Mouse (Mus musculus) CH12.LX (cell line): ENCODE measurements around the gene Hist1h2ae. TPM values are rescaled to one million over a fixed set of nuclear protein-coding genes. Genes with fewer than 3 reads are reported as not detected.
A peak's percentile ranks its signal among the peaks of the same experiment; 100 is the strongest.

Source experiments
- DNase-seq: peaks from one replicate; pipeline ENCODE4 v3.0.0-alpha.2; 2013; ENCODE audit errors: extremely low read depth
- H3K27ac ChIP-seq: 2 replicates; pipeline ENCODE4 v1.5.1; 2012; ENCODE audit warnings: low read depth, mild to moderate bottlenecking, control low read depth, moderate library complexity; ENCODE audit not compliant: insufficient read depth
- H3K27me3 ChIP-seq: replicated peaks from 2 replicates; pipeline ENCODE3; 2012; ENCODE audit warnings: inconsistent platforms
- H3K36me3 ChIP-seq, 2 experiments: replicated peaks in 1 of 2; 2 replicates each; pipeline versions ENCODE3 to v1.6.1; 2012; ENCODE audit warnings: inconsistent platforms in 1 of 2, low read length in 1 of 2, mild to moderate bottlenecking in 1 of 2, mixed read lengths in 1 of 2, moderate library complexity in 1 of 2; ENCODE audit not compliant: control insufficient read depth in 1 of 2, insufficient read depth in 1 of 2
- H3K4me1 ChIP-seq, 2 experiments: 2 replicates each; pipeline ENCODE4 v1.6.1; 2012; ENCODE audit warnings: inconsistent platforms in 1 of 2, moderate library complexity in 1 of 2; ENCODE audit not compliant: insufficient read depth in 2 of 2, control insufficient read depth in 1 of 2
- H3K4me2 ChIP-seq: 2 replicates; pipeline ENCODE4 v1.6.1; 2012; ENCODE audit warnings: low read depth, mild to moderate bottlenecking, control low read depth; ENCODE audit not compliant: poor library complexity, insufficient read depth, severe bottlenecking
- H3K4me3 ChIP-seq, 3 experiments: fragments of 150-350 bp in 1 of 3; sonication (generic) in 1 of 3; replicated peaks in 1 of 3; 2 replicates each; pipeline versions ENCODE3 to v1.5.1; 2011 to 2012; ENCODE audit warnings: low read depth in 2 of 3, low read length in 2 of 3, mild to moderate bottlenecking in 2 of 3, moderate library complexity in 2 of 3, control low read depth in 1 of 3, improper control_type of control experiment in 1 of 3, inconsistent platforms in 1 of 3, mixed read lengths in 1 of 3; ENCODE audit not compliant: poor library complexity in 1 of 3
- H3K79me2 ChIP-seq: replicated peaks from 2 replicates; pipeline ENCODE4 v1.6.1; 2012; ENCODE audit warnings: mild to moderate bottlenecking, moderate library complexity; ENCODE audit not compliant: control insufficient read depth, poor library complexity, insufficient read depth, severe bottlenecking; ENCODE audit errors: extremely low read depth
- H3K9ac ChIP-seq: 2 replicates; pipeline ENCODE4 v1.6.1; 2012; ENCODE audit warnings: low read depth, mild to moderate bottlenecking, control low read depth, moderate library complexity; ENCODE audit not compliant: insufficient read depth
- H3K9me3 ChIP-seq: replicated peaks from 2 replicates; pipeline ENCODE3; 2012; ENCODE audit warnings: low read length, inconsistent platforms, mixed read lengths
- BHLHE40 ChIP-seq: IDR thresholded peaks from 2 replicates; pipeline ENCODE4 v1.6.1; 2011; ENCODE audit warnings: mild to moderate bottlenecking, low read depth, low read length, improper control_type of control experiment
- CHD1 ChIP-seq: IDR thresholded peaks from 2 replicates; pipeline ENCODE4 v1.6.1; 2012; ENCODE audit warnings: low read depth, low read length, improper control_type of control experiment, inconsistent platforms
- EP300 ChIP-seq: IDR thresholded peaks from 2 replicates; pipeline ENCODE4 v1.6.1; 2011; ENCODE audit warnings: low read length, improper control_type of control experiment
- ETS1 ChIP-seq: conservative IDR thresholded peaks from 2 replicates; pipeline ENCODE4 v1.6.1; 2012; ENCODE audit warnings: low read depth, mild to moderate bottlenecking, inconsistent platforms, low read length, improper control_type of control experiment, moderate library complexity
- GABPA ChIP-seq: IDR thresholded peaks from 2 replicates; pipeline ENCODE4 v1.6.1; 2012; ENCODE audit warnings: low read depth, low read length, improper control_type of control experiment, inconsistent platforms; ENCODE audit not compliant: insufficient replicate concordance
- JUN ChIP-seq: IDR thresholded peaks from 2 replicates; pipeline ENCODE4 v1.6.1; 2011; ENCODE audit warnings: low read depth, mild to moderate bottlenecking, low read length, improper control_type of control experiment, moderate library complexity; ENCODE audit not compliant: insufficient read depth
- JUND ChIP-seq: conservative IDR thresholded peaks from 2 replicates; pipeline ENCODE4 v1.6.1; 2011; ENCODE audit warnings: low read depth, low read length, improper control_type of control experiment
- KAT2A ChIP-seq: IDR thresholded peaks from 2 replicates; pipeline ENCODE4 v1.6.1; 2012; ENCODE audit warnings: low read length, improper control_type of control experiment, inconsistent platforms; ENCODE audit not compliant: insufficient replicate concordance
- MAFK ChIP-seq: IDR thresholded peaks from 2 replicates; pipeline ENCODE4 v1.6.1; 2011; ENCODE audit warnings: low read length, improper control_type of control experiment; ENCODE audit not compliant: insufficient replicate concordance
- MEF2A ChIP-seq: IDR thresholded peaks from 2 replicates; pipeline ENCODE4 v1.6.1; 2014; ENCODE audit warnings: low read depth, mild to moderate bottlenecking, inconsistent platforms, low read length, improper control_type of control experiment, borderline replicate concordance
- MXI1 ChIP-seq: IDR thresholded peaks from 2 replicates; pipeline ENCODE4 v1.6.1; 2011; ENCODE audit warnings: mild to moderate bottlenecking, low read depth, low read length, improper control_type of control experiment
- MYC ChIP-seq: IDR thresholded peaks from 2 replicates; pipeline ENCODE4 v1.6.1; 2011; ENCODE audit warnings: low read depth, mild to moderate bottlenecking, improper control_type of control experiment, low read length
- NELFE ChIP-seq: IDR thresholded peaks from 2 replicates; pipeline ENCODE4 v1.6.1; 2011; ENCODE audit warnings: low read depth, low read length, improper control_type of control experiment
- NRF1 ChIP-seq: IDR thresholded peaks from 2 replicates; pipeline ENCODE4 v1.6.1; 2014; ENCODE audit warnings: low read depth, mild to moderate bottlenecking, inconsistent platforms, low read length, improper control_type of control experiment, moderate library complexity
- PAX5 ChIP-seq: IDR thresholded peaks from 2 replicates; pipeline ENCODE4 v1.6.1; 2012; ENCODE audit warnings: low read length, inconsistent platforms, mixed read lengths
- POLR2AphosphoS2 ChIP-seq: IDR thresholded peaks from 2 replicates; pipeline ENCODE4 v1.6.1; 2011; ENCODE audit warnings: low read depth, low read length, improper control_type of control experiment
- RCOR1 ChIP-seq: conservative IDR thresholded peaks from 2 replicates; pipeline ENCODE4 v1.6.1; 2012; ENCODE audit warnings: low read depth, mild to moderate bottlenecking, inconsistent platforms, low read length, improper control_type of control experiment
- TCF12 ChIP-seq: IDR thresholded peaks from 2 replicates; pipeline ENCODE4 v1.6.1; 2014; ENCODE audit warnings: low read depth, mild to moderate bottlenecking, inconsistent platforms, low read length, improper control_type of control experiment
- UBTF ChIP-seq: IDR thresholded peaks from 2 replicates; pipeline ENCODE4 v1.6.1; 2012; ENCODE audit warnings: low read depth, mild to moderate bottlenecking, inconsistent platforms, low read length, improper control_type of control experiment, moderate library complexity
- ZC3H11A ChIP-seq: IDR thresholded peaks from 2 replicates; pipeline ENCODE4 v1.6.1; 2012; ENCODE audit warnings: low read depth, mild to moderate bottlenecking, inconsistent platforms, low read length, improper control_type of control experiment
- ZKSCAN1 ChIP-seq: IDR thresholded peaks from 2 replicates; pipeline ENCODE4 v1.6.1; 2012; ENCODE audit warnings: low read depth, inconsistent platforms, low read length, improper control_type of control experiment, borderline replicate concordance
- dilution Hi-C: fragments of 300-500 bp; cut with MboI; formaldehyde crosslinking; loops from 2 replicates; pipeline ENCODE4 v1.14.3; 2020; ENCODE audit warnings: low sequenced_read_pairs; ENCODE audit not compliant: extremely low pct_unique_long_range_greater_than_20kb, extremely low pct_ligation_motif_present
- in situ Hi-C: fragments of 300-500 bp; cut with MboI; formaldehyde crosslinking; loops from 3 replicates; pipeline ENCODE4 v1.14.3; 2019; ENCODE audit warnings: low sequenced_read_pairs, low pct_ligation_motif_present, low pct_unique_long_range_greater_than_20kb, mixed read lengths
- polyA plus RNA-seq: library from polyadenylated mRNA; unstranded; fragments of >175 nt; gene quantifications from 2 replicates; pipeline ENCODE4 v1.2.1, GENCODE M21; 2012; ENCODE audit warnings: low read depth; ENCODE audit not compliant: insufficient read length
- total RNA-seq, 2 experiments: library from RNA; depleted of rRNA; stranded (reverse); fragments of 300-350 nt in 1 of 2; fragments of >200 nt in 1 of 2; gene quantifications; 2 replicates each; pipeline ENCODE4 v1.2.3; 2012 to 2014

Gene Hist1h2ae
- total and polyA plus RNA-seq, 3 experiments, result 3.5 to 648 (median 16.3) TPM

GRCm38 (mm10) chr13:23581408-23582218, 10.6 kb upstream of the Hist1h2ae start, which contains the start of gene Hist1h4d (continued):
- no peak for TF ChIP-seq MAFK
- TF ChIP-seq MYC, result no peak
- no peak for TF ChIP-seq EP300
- TF ChIP-seq JUND, result no peak
- peak; percentile 99 for TF ChIP-seq UBTF
- 0 out of 2 replicates have a peak, but pooled peaks have one; percentile 42 for TF ChIP-seq KAT2A
- peak; percentile 83 for TF ChIP-seq CHD1
- TF ChIP-seq ZKSCAN1, result no peak
- peak; percentile 74; the same call in 1 of the 2 replicates for TF ChIP-seq MEF2A

GRCm38 (mm10) chr13:23577835-23578234, 6.8 kb upstream of the Hist1h2ae start:
- TF ChIP-seq NRF1, result no peak
- no peak for TF ChIP-seq UBTF
- no peak for TF ChIP-seq PAX5
- no peak for TF ChIP-seq ETS1
- TF ChIP-seq TCF12, result no peak
- TF ChIP-seq POLR2AphosphoS2, result no peak
- TF ChIP-seq BHLHE40, result no peak
- no peak for TF ChIP-seq EP300
- TF ChIP-seq JUN, result no peak
- no peak for TF ChIP-seq GABPA
- TF ChIP-seq ZKSCAN1, result no peak
- no peak for TF ChIP-seq RCOR1
- no peak for TF ChIP-seq MEF2A
- TF ChIP-seq JUND, result no peak
- TF ChIP-seq NELFE, result no peak
- TF ChIP-seq MXI1, result no peak
- no peak for TF ChIP-seq ZC3H11A
- TF ChIP-seq, all 38 proteins: peak for 0
- Histone ChIP-seq H3K9ac (no peak overlapping the region), H3K9me3 (no peaks in the 10 kb centered on the region), H3K27me3 (no peaks in the 10 kb centered on the region), H3K4me1 (peaks cover 0 to 25% of the 10 kb centered on the region in 2 experiments; a peak in 2 of 4 replicates), H3K4me3 (no peak overlapping the region), H3K27ac (no peak overlapping the region), H3K36me3 (no peaks in the 10 kb centered on the region), H3K4me2 (no peak overlapping the region), H3K79me2 (no peaks in the 10 kb centered on the region)
- dilution Hi-C loops (no loop called here), in situ Hi-C loops (no loop called here)
- no peak for DNase-seq
